Mouse (Mus musculus): ENCODE measurements around the gene Slc38a3.

GRCm38 (mm10) chr9:107650708-107651481, 18.4 kb downstream of the Slc38a3 start:
- TF ChIP-seq CTCF (IDR thresholded peaks at IDR 0.05; ENCODE audit: borderline replicate concordance, insufficient read depth, low read depth, low read length) (no peak), POLR2A (IDR thresholded peaks at IDR 0.05; ENCODE audit: borderline replicate concordance, insufficient read depth, low read length) (no peak)

Data from cerebellum, adult 2 months (tissue).